Mouse (Mus musculus) mouse embryonic stem cell (cell line): Measurements from ENCODE around the gene Sun2.

Experiments
- in situ Hi-C, 2 experiments: fragments of 300-500 bp; cut with MboI; formaldehyde crosslinking; loops; 1 replicate in 1 of 2; 3 replicates in 1 of 2; pipeline ENCODE4 v1.14.3; 2019 to 2020; ENCODE audit warnings: low sequenced_read_pairs in 2 of 2, low pct_unique_long_range_greater_than_20kb in 1 of 2, mixed read lengths in 1 of 2; ENCODE audit not compliant: unreplicated experiment in 1 of 2

Gene Sun2

GRCm38 (mm10) chr15:79741921-79742705 lies at the start of gene Sun2:
Gene Sun2 (minus strand): TSS chr15:79742536.
- in situ Hi-C loops: no loop called here

- in situ Hi-C loops: loop anchor here in 1 of 2 experiments (25.0 kb wide), 1 partner anchor 271 kb away; no protein-coding TSS in a partner anchor
Measured at GRCm38 (mm10) chr15:79791502-79791901, 49.2 kb upstream of the Sun2 start.

GRCm38 (mm10) chr15:79790905-79791304 lies 48.6 kb upstream of the Sun2 start:
- in situ Hi-C loops: loop anchor here in 1 of 2 experiments (25.0 kb wide), 1 partner anchor 271 kb away; no protein-coding TSS in a partner anchor

- in situ Hi-C loops: loop anchor here in 1 of 2 experiments (25.0 kb wide), 1 partner anchor 272 kb away; no protein-coding TSS in a partner anchor
Measured at GRCm38 (mm10) chr15:79790111-79790510, 47.8 kb upstream of the Sun2 start.

GRCm38 (mm10) chr15:79787815-79788214 lies 45.5 kb upstream of the Sun2 start:
- in situ Hi-C loops: loop anchor here in 1 of 2 experiments (25.0 kb wide), 1 partner anchor 274 kb away; no protein-coding TSS in a partner anchor

- in situ Hi-C loops: loop anchor here in 1 of 2 experiments (25.0 kb wide), 1 partner anchor 277 kb away; no protein-coding TSS in a partner anchor
Measured at GRCm38 (mm10) chr15:79785056-79785455, 42.7 kb upstream of the Sun2 start.

GRCm38 (mm10) chr15:79777749-79778148 lies 35.4 kb upstream of the Sun2 start, which contains the start of gene Dnal4:
Gene Dnal4 (minus strand): TSS chr15:79777849.
- in situ Hi-C loops: loop anchor here in 1 of 2 experiments (25.0 kb wide), 1 partner anchor 285 kb away; no protein-coding TSS in a partner anchor

GRCm38 (mm10) chr15:79775662-79776061 lies 33.3 kb upstream of the Sun2 start:
- in situ Hi-C loops: loop anchor here in 1 of 2 experiments (25.0 kb wide), 1 partner anchor 287 kb away; no protein-coding TSS in a partner anchor

- in situ Hi-C loops: loop anchor here (25.0 kb wide), 1 partner anchor 288 kb away; no protein-coding TSS in a partner anchor
Measured at GRCm38 (mm10) chr15:79774117-79775027, 32.0 kb upstream of the Sun2 start.

- in situ Hi-C loops: loop anchor here in 1 of 2 experiments (25.0 kb wide), 1 partner anchor 292 kb away; no protein-coding TSS in a partner anchor
Measured at GRCm38 (mm10) chr15:79770629-79771240, 28.4 kb upstream of the Sun2 start.

- in situ Hi-C loops: loop anchor here in 1 of 2 experiments (25.0 kb wide), 1 partner anchor 294 kb away; no protein-coding TSS in a partner anchor
Measured at GRCm38 (mm10) chr15:79768302-79768701, 26.0 kb upstream of the Sun2 start.

- in situ Hi-C loops: loop anchor here in 1 of 2 experiments (25.0 kb wide), 1 partner anchor 295 kb away; no protein-coding TSS in a partner anchor
Measured at GRCm38 (mm10) chr15:79767327-79767961, 25.1 kb upstream of the Sun2 start.

GRCm38 (mm10) chr15:79766586-79767071 lies 24.3 kb upstream of the Sun2 start:
- in situ Hi-C loops: loop anchor here in 1 of 2 experiments (25.0 kb wide), 1 partner anchor 296 kb away; no protein-coding TSS in a partner anchor

- in situ Hi-C loops: loop anchor here in 1 of 2 experiments (25.0 kb wide), 1 partner anchor 296 kb away; no protein-coding TSS in a partner anchor
Measured at GRCm38 (mm10) chr15:79766168-79766567, 23.8 kb upstream of the Sun2 start.

GRCm38 (mm10) chr15:79765361-79765760 lies 23.0 kb upstream of the Sun2 start:
- in situ Hi-C loops: loop anchor here in 1 of 2 experiments (25.0 kb wide), 1 partner anchor 297 kb away; no protein-coding TSS in a partner anchor

- in situ Hi-C loops: loop anchor here in 1 of 2 experiments (25.0 kb wide), 1 partner anchor 298 kb away; no protein-coding TSS in a partner anchor
Measured at GRCm38 (mm10) chr15:79764539-79765267, 22.4 kb upstream of the Sun2 start.
